Mouse (Mus musculus) ZHBTc4 (cell line): ENCODE measurements at regions not wholly inside any gene's neighbourhood (a gene's known extent, or its start where the extent isn't known, plus 50 kb on each side); places are given as distances from the start of the nearest gene placed in this dataset.

ENCODE experiments used
- DNase-seq: peaks from one replicate; pipeline ENCODE4 v3.0.0-alpha.2; 2011; ENCODE audit warnings: low read depth, low spot score

DNA sequence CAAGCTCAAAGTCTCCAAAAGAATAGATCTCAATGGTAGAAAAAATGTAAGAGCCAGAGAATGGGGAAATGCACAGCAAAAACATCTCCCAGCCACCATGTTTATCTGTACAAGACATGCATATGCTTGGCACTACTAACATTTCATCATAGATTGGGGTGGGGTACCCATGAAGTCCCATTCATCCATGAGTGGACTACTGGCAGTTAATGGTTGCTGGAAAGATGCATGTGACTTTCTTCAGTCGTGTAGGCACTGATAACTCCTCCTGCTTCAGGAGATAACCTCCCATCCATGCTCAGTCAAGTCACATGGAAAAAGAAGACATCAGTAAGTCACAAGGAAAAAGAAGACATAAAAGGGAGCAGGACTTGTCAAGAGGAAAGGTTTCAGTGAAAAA lies 65.3 kb downstream of the Lpar4 start:
- no peak for DNase-seq

DNA sequence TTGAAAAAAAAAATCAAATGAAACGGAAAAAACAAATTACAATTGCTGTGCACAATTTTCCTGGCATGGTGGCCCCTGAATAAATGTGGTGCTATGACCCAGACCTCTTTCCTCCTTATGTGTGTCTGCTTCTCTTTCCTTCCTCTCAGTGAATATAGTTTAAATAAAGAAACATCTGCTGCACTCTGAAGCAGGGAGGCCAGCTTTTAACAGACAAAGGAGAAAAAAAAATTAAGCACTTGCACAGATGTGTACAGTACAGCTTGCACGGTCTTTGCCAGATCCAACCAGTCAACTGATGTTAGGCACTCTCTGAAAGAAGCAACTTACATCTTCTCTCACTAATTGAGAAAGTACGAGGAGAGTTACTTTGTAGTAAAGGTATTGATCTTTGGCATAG lies 66.4 kb downstream of the Lpar4 start:
- DNase-seq, result no peak

DNA sequence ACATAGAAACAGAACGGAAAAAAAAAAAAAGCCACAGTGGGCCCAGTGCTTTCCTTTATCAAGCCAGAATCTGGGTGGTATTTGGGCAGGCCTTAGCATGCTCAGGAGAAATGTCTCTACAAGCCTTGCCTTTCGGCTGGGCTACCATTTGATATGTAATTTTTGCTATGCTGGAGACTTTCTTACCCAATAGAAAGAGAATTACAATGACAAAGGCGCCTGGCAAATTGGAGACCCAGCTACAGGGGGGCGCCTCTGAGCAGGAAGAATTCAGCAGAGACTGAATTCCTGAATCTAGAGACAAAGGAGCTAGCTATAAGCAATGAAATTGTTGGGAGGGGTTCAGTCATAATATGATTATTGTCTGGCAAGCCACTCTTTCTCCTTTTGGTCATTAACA lies 67.4 kb downstream of the Lpar4 start:
- peak; percentile 87 for DNase-seq

DNA sequence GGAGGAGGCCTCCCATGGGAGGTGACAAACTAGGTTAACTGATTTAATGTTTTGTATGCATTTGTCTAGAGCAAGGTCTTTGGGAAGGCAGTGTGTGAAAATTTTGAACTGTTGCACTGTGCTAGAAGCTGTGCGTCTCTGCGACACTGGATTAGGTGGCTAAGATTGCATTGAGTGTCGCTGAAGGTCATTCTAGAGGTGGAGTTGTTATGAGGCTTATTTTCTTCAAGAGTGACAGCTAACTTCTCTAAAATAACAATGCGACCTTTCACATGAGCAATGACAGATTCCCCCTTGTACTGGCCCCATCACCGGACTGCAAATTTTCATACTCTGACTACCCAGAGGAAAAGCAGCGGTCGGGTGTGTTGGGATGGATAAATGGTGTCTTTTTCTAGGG lies 83.8 kb upstream of the P2ry10 start:
- DNase-seq, result no peak

DNA sequence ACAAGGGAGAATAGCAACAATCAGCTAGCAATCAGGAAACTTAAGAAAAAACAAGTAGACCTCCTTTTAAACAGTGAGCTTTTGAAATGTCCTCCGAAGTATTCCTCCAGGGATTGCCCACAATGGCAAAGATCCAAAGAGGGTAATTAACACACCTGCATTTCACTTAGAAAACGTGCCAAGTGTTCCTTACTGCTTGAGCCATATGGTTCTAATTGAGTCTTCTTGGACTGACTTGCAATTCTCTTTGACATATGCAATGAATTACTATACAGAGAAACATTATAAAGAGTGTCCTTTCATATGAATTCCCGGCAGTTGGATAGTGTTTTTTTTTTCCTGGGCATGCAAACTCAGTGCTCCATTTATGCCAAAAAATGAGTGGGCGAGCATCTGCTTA lies 79.3 kb upstream of the P2ry10 start:
- no peak for DNase-seq

DNA sequence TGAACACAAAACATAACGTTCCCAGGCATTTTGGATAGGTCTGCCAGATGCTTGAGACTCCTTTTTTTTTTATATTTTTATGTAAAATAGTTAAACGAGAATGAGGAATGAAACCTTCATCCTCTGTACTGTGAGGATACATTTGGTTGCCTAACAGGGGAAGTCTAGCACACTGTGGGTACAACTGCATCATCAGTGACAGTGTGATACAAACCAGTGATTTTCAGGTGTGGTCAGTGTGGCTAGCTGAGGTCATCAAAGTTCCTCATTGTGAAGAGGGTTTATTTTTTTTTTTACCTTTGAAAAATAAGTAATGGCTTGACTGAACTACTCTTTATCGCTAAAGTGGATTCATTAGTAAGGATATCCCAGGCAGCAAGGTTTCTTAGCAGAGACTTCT lies 75.7 kb upstream of the P2ry10 start:
- DNase-seq, result no peak

DNA sequence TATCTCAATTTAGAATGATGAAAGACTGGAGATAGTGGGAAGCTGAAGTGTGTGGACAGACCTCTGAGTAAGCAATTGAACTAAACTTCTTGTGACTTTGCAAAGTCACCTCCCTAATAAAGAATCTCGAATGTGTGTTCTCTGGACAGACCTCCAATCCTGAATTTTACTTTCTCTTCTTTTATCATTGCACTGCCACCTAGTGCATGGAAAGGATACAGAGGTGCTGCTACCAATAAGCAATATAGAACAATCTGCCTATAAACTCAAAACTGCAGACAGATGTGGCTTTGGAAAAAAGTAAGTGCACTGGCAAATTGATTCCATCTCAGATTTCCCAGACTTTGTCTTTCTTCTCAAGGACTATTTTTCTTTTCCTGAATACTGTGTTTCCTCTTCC lies 73.0 kb upstream of the P2ry10 start:
- peak; percentile 7 for DNase-seq

DNA sequence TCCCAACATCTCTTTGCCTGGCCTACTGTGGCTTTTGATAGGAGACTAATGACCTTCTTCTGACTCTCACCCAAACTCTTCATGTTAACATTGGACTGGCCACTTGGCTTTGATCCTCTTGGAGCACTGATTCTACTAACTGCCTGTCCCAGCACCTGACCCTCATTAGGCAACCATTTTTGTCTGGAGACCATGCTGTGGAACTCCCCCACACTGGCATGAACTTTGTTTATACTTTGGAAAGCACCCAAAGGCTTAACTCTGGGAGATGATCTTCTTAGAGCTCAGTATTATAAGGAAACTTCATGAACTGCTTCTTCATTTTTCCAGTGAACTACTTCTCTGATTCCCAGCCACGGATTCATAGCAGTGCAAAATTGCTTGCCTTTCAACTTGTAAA lies 56.6 kb upstream of the P2ry10 start:
- no peak for DNase-seq

DNA sequence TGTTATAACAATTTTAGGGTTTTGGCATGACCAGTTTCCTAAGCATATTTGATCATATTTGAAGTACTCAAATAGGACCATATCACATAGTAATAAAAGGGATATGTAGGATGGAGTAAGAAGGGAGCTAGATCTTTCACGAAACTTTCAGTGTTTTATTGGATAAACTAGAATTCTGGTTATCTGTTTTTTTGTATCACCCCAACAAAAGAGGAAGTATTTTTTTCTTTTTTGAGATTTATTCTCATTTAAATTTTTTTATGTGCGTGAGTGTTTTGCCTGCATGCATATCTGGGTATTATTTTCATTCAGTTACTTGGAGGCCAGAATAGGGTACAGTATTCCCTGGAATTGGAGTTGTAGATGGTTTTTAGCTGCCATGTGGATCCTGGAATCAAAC lies 50.3 kb upstream of the P2ry10 start:
- no peak for DNase-seq
